Mouse (Mus musculus) left cerebral cortex, postnatal 10 days (tissue): Measurements from ENCODE around the gene Ttc1. TPM values are rescaled to one million over a fixed set of nuclear protein-coding genes. Genes with fewer than 3 reads are reported as not detected.

Experiments used
- DNase-seq, 2 experiments: peaks; one replicate each; pipeline ENCODE4 v3.0.0; 2021 to 2022; ENCODE audit warnings: low spot score in 2 of 2, mixed read lengths in 1 of 2; ENCODE audit errors: extremely low spot score in 1 of 2
- intact Hi-C: fragments of 180-260 bp; cut with DNase I; formaldehyde crosslinking; loops from one replicate; pipeline ENCODE4 v1.15.1; 2025
- total RNA-seq, 2 experiments: library from RNA; stranded (reverse); gene quantifications; 2 replicates each; pipeline ENCODE4 v1.2.3; 2021

Gene Ttc1
- total RNA-seq, 2 experiments from 2014 or later = 51.5 to 53.3 TPM

GRCm38 (mm10) chr11:43723411-43723810 is 24.4 kb downstream of the Ttc1 start:
- intact Hi-C loops = no loop called here

DNA sequence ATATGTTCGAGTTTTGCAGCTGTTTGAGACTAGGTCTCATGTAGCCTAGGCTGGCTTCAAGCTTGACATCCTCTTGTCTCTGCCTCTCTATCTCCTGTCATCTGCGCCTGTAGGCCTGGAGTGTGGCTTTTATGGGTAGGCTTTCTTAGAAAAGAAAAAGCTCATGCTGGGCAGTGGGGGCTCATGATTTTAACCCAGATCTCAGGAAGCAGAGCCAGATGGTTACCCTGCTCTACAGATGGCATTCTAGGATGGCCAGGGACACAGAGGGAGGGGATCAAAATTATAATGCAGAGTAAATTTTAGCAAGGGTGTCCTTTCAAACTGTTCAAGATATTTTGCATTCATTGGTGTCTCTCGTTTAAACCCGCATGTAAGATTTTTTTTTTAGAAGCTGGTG is 35.6 kb downstream of the Ttc1 start:
- intact Hi-C loops = no loop called here
- DNase-seq = peak in 1 of 2 experiments; percentile 24

More at GRCm38 (mm10) chr11:43723411-43723810, 24.4 kb downstream of the Ttc1 start:
- no peak for DNase-seq

GRCm38 (mm10) chr11:43708409-43708808 is 39.4 kb downstream of the Ttc1 start:
- DNase-seq = no peak
- intact Hi-C loops = no loop called here

GRCm38 (mm10) chr11:43705751-43706150 is 42.1 kb downstream of the Ttc1 start:
- no peak for DNase-seq
- intact Hi-C loops = no loop called here

GRCm38 (mm10) chr11:43703552-43703951 is 44.3 kb downstream of the Ttc1 start:
- no peak for DNase-seq
- intact Hi-C loops = no loop called here

- DNase-seq = no peak
- intact Hi-C loops = no loop called here
These were observed 47.5 kb downstream of the Ttc1 start for GRCm38 (mm10) chr11:43700291-43700690.

DNA sequence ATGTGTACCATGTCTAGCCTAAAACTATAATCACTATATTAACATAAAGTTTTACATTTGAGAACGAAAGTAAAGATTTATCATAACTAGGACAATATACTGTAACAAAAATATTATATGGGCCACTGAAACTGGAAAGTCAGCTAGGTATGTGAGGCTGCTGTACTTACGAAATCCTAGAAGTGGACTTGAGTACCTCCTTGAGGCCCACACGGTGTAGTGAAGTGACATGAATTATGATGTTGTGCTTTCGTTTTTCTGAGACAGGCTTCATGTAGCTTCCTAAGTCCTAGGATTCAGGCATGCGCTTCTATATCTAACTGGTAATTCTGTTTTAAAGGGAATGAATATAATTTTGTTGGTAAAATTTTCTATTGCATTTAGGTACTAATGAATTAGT is 49.2 kb downstream of the Ttc1 start:
- intact Hi-C loops = no loop called here
- DNase-seq = no peak

DNA sequence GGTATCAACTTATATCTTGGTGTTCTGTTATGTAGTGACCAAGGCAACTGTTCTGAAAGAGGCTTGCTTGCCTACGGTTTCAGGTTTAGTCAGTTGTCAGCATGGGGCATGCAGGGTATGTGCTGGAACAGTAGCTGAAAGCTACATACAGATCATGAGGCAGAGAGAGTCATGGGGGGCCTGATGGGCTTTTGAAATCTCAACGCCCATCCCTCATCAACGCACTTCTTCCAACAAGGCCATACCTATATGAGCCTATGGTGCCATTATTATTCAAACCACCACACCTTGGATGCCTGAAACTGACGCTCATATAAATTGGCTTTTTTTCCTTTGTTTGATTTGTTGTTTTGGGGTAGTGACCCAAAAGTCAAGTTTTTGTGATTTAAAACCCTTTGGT is 51.2 kb downstream of the Ttc1 start:
- intact Hi-C loops = no loop called here
- no peak for DNase-seq

GRCm38 (mm10) chr11:43688850-43689249 is 59.0 kb downstream of the Ttc1 start:
- intact Hi-C loops = loop anchor here (10.0 kb wide), 1 partner anchor 194 kb away; no protein-coding TSS in a partner anchor
- DNase-seq = no peak

GRCm38 (mm10) chr11:43682415-43683217 is 65.2 kb downstream of the Ttc1 start:
- DNase-seq = peak; percentile 31 to 75
- intact Hi-C loops = loop anchor here (5.0 to 10.0 kb wide), 2 partner anchors 55 to 188 kb away; no protein-coding TSS in a partner anchor

DNA sequence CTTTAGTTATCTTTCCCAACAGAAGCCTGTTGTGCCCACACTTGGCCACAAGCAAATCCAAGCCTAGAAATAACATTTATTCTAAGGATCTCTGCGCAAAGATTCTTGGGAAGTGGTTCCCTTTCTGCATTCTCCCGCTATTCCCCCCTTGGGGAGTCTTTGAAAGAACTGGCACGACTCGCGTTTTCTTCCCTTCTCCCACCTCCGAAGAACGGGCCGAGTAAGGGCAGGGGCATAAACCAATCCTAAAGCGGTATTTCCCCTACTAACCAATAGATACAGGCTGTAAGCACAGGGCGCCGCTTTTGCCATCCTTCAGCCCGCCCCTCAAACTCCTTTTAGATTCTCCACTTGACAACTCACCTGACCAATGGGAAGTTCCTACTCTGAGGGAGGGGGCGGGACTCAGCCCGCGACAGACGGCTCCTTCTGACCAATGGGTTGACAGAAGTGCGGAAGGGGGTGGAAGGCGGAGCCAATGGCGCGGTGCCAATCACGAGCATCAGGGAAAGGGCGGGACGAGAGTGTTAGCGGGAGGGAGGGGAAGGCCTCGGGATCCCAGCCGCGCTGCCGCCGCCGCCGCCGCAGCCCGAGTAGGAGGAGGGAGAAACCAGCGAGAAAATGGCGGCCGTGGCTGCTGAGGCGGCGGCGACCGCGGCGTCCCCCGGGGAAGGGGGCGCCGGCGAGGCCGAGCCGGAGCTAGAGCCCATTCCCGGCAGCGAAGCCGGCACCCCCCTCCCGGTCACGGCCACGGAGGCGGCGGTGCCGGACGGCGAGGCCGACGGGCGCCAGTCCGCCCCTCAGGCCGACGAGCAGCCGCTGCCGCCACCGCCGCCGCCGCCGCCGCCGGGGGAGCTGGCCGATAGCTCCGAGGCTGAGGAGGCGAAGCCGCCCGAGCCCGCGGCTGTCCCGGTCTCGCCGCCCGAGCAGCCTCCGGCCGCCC is 66.1 kb downstream of the Ttc1 start, which contains the start of gene Pwwp2a:
Pwwp2a (plus strand) TSS at position 527 of the 943 bp plus-strand sequence.
- intact Hi-C loops = loop anchor here (5.0 to 10.0 kb wide), 2 partner anchors 54 to 187 kb away; no protein-coding TSS in a partner anchor
- peak; percentile 99 to 100 for DNase-seq

Other genes starting within 250 kb of the Ttc1 start
- 1 to 10 TPM; 4.4 to 5.2 TPM for gene Ccnjl, start 219.2 kb downstream of the Ttc1 start, total RNA-seq
- gene 4933415A04Rik, start 161.0 kb downstream of the Ttc1 start, total RNA-seq = 1 to 10 TPM; 1.6 TPM
- gene Fabp6, start 146.5 kb downstream of the Ttc1 start, total RNA-seq = not detected
- 10 to 100 TPM; 59.1 to 59.3 TPM for gene Pwwp2a, start 66.0 kb downstream of the Ttc1 start, total RNA-seq
- 10 to 100 TPM; 14.0 to 17.1 TPM for gene Adra1b, start 153.2 kb upstream of the Ttc1 start, total RNA-seq